Mouse (Mus musculus) MEL (cell line): ENCODE results near the gene Gm20388. TPM values are rescaled to one million over a fixed set of nuclear protein-coding genes. Genes with fewer than 3 reads are reported as not detected.
A peak's percentile ranks its signal among the peaks of the same experiment; 100 is the strongest.

Experiments
- DNase-seq: peaks from one replicate; pipeline ENCODE4 v3.0.0; 2011; ENCODE audit warnings: low read depth, low spot score
- H3K27ac ChIP-seq: 2 replicates; pipeline ENCODE4 v1.5.1; 2012; ENCODE audit warnings: low read depth, mild to moderate bottlenecking, control low read depth, low read length, moderate library complexity; ENCODE audit not compliant: control insufficient read depth
- H3K27me3 ChIP-seq, 2 experiments: fragments of 150-350 bp in 1 of 2; sonication (generic) in 1 of 2; 2 replicates each; pipeline ENCODE4 v1.6.1; 2012; ENCODE audit warnings: low read length in 2 of 2, mild to moderate bottlenecking in 2 of 2, improper control_type of control experiment in 1 of 2, moderate library complexity in 1 of 2; ENCODE audit not compliant: insufficient read depth in 2 of 2, control insufficient read depth in 1 of 2
- H3K36me3 ChIP-seq, 2 experiments: 2 replicates each; pipeline ENCODE4 v1.6.1; 2012 to 2014; ENCODE audit warnings: low read length in 2 of 2, improper control_type of control experiment in 1 of 2, inconsistent platforms in 1 of 2, mild to moderate bottlenecking in 1 of 2; ENCODE audit not compliant: insufficient read depth in 2 of 2, control insufficient read depth in 1 of 2
- H3K4me1 ChIP-seq, 2 experiments: fragments of 150-350 bp in 1 of 2; sonication (generic) in 1 of 2; 2 replicates each; pipeline ENCODE4 v1.6.1; 2012; ENCODE audit warnings: low read length in 2 of 2, improper control_type of control experiment in 1 of 2, mild to moderate bottlenecking in 1 of 2; ENCODE audit not compliant: insufficient read depth in 2 of 2, control insufficient read depth in 1 of 2
- H3K4me3 ChIP-seq, 2 experiments: fragments of 150-350 bp in 1 of 2; sonication (generic) in 1 of 2; 2 replicates each; pipeline ENCODE4 v1.5.1; 2012; ENCODE audit warnings: low read depth in 2 of 2, low read length in 2 of 2, mild to moderate bottlenecking in 2 of 2, moderate library complexity in 2 of 2, control low read depth in 1 of 2, improper control_type of control experiment in 1 of 2; ENCODE audit not compliant: control insufficient read depth in 1 of 2, insufficient read depth in 1 of 2
- H3K79me2 ChIP-seq: 2 replicates; pipeline ENCODE4 v1.6.1; 2012; ENCODE audit warnings: mild to moderate bottlenecking, low read length, moderate library complexity; ENCODE audit not compliant: control insufficient read depth, poor library complexity, insufficient read depth
- H3K9ac ChIP-seq: 2 replicates; pipeline ENCODE4 v1.6.1; 2012; ENCODE audit warnings: low read depth, mild to moderate bottlenecking, control low read depth, low read length, moderate library complexity; ENCODE audit not compliant: control insufficient read depth, poor library complexity, severe bottlenecking
- H3K9me3 ChIP-seq: fragments of 150-350 bp; sonication (generic); replicated peaks from 2 replicates; pipeline ENCODE4 v1.6.1; 2012; ENCODE audit warnings: mild to moderate bottlenecking, low read length, improper control_type of control experiment, moderate library complexity; ENCODE audit not compliant: insufficient read depth
- BHLHE40 ChIP-seq: IDR thresholded peaks from 2 replicates; pipeline ENCODE4 v1.6.1; 2012; ENCODE audit warnings: low read depth, mild to moderate bottlenecking, inconsistent platforms, low read length, improper control_type of control experiment, borderline replicate concordance
- CHD2 ChIP-seq: IDR thresholded peaks from 2 replicates; pipeline ENCODE4 v1.6.1; 2011; ENCODE audit warnings: low read length, improper control_type of control experiment
- E2F4 ChIP-seq: IDR thresholded peaks from 2 replicates; pipeline ENCODE4 v1.6.1; 2011; ENCODE audit warnings: low read depth, low read length, improper control_type of control experiment, borderline replicate concordance
- ELF1 ChIP-seq: IDR thresholded peaks from 2 replicates; pipeline ENCODE4 v1.6.1; 2014; ENCODE audit warnings: low read depth, mild to moderate bottlenecking, inconsistent platforms, low read length, improper control_type of control experiment, moderate library complexity
- EP300 ChIP-seq, 2 experiments: IDR thresholded peaks; 2 replicates each; pipeline ENCODE4 v1.6.1; 2011; ENCODE audit warnings: improper control_type of control experiment in 2 of 2, low read length in 2 of 2, low read depth in 1 of 2, mild to moderate bottlenecking in 1 of 2
- ETS1 ChIP-seq: IDR thresholded peaks from 2 replicates; pipeline ENCODE4 v1.6.1; 2012; ENCODE audit warnings: low read depth, mild to moderate bottlenecking, inconsistent platforms, low read length, improper control_type of control experiment, moderate library complexity
- GABPA ChIP-seq: IDR thresholded peaks from 2 replicates; pipeline ENCODE4 v1.6.1; 2012; ENCODE audit warnings: low read depth, mild to moderate bottlenecking, inconsistent platforms, low read length, improper control_type of control experiment, moderate library complexity
- GATA1 ChIP-seq: IDR thresholded peaks from 2 replicates; pipeline ENCODE4 v1.6.1; 2011; ENCODE audit warnings: low read depth, low read length, improper control_type of control experiment
- MAX ChIP-seq: IDR thresholded peaks from 2 replicates; pipeline ENCODE4 v1.6.1; 2011; ENCODE audit warnings: low read length, improper control_type of control experiment
- MAZ ChIP-seq: IDR thresholded peaks from 2 replicates; pipeline ENCODE4 v1.6.1; 2012; ENCODE audit warnings: low read depth, mild to moderate bottlenecking, inconsistent platforms, low read length, improper control_type of control experiment
- MEF2A ChIP-seq: IDR thresholded peaks from 2 replicates; pipeline ENCODE4 v1.6.1; 2014; ENCODE audit warnings: low read depth, mild to moderate bottlenecking, inconsistent platforms, low read length, improper control_type of control experiment; ENCODE audit not compliant: poor library complexity, insufficient replicate concordance, severe bottlenecking; ENCODE audit errors: extremely low read depth
- MYB ChIP-seq: IDR thresholded peaks from 2 replicates; pipeline ENCODE4 v1.6.1; 2011; ENCODE audit warnings: mild to moderate bottlenecking, low read depth, low read length, improper control_type of control experiment
- POLR2A ChIP-seq, 2 experiments: IDR thresholded peaks; 2 replicates each; pipeline ENCODE4 v1.6.1; 2011 to 2012; ENCODE audit warnings: low read length in 2 of 2, mild to moderate bottlenecking in 2 of 2, control low read depth in 1 of 2, improper control_type of control experiment in 1 of 2, low read depth in 1 of 2, moderate library complexity in 1 of 2; ENCODE audit not compliant: control insufficient read depth in 1 of 2, insufficient read depth in 1 of 2, poor library complexity in 1 of 2
- RAD21 ChIP-seq: IDR thresholded peaks from 2 replicates; pipeline ENCODE4 v1.6.1; 2011; ENCODE audit warnings: mild to moderate bottlenecking, low read depth, low read length, improper control_type of control experiment
- SMC3 ChIP-seq: IDR thresholded peaks from 2 replicates; pipeline ENCODE4 v1.6.1; 2011; ENCODE audit warnings: low read depth, low read length, improper control_type of control experiment
- TAL1 ChIP-seq: IDR thresholded peaks from 2 replicates; pipeline ENCODE4 v1.6.1; 2012; ENCODE audit warnings: mild to moderate bottlenecking, inconsistent platforms, low read length, moderate library complexity, mixed read lengths
- ZC3H11A ChIP-seq: IDR thresholded peaks from 2 replicates; pipeline ENCODE4 v1.6.1; 2012; ENCODE audit warnings: low read depth, mild to moderate bottlenecking, inconsistent platforms, low read length, improper control_type of control experiment
- ZKSCAN1 ChIP-seq: IDR thresholded peaks from 2 replicates; pipeline ENCODE4 v1.6.1; 2012; ENCODE audit warnings: low read depth, mild to moderate bottlenecking, inconsistent platforms, low read length, improper control_type of control experiment, moderate library complexity
- ZMIZ1 ChIP-seq: IDR thresholded peaks from 2 replicates; pipeline ENCODE4 v1.6.1; 2012; ENCODE audit warnings: low read depth, mild to moderate bottlenecking, inconsistent platforms, low read length, improper control_type of control experiment, moderate library complexity
- ZNF384 ChIP-seq: IDR thresholded peaks from 2 replicates; pipeline ENCODE4 v1.6.1; 2012; ENCODE audit warnings: low read depth, mild to moderate bottlenecking, inconsistent platforms, low read length, improper control_type of control experiment
- polyA plus RNA-seq, 2 experiments: library from polyadenylated mRNA; stranded (reverse) in 1 of 2; unstranded in 1 of 2; fragments of >175 nt in 1 of 2; fragments of >200 nt in 1 of 2; gene quantifications; 2 replicates each; pipeline versions ENCODE4 v1.2.1 to v1.2.4; 2012; ENCODE audit warnings: low replicate concordance in 2 of 2, low read depth in 1 of 2; ENCODE audit not compliant: insufficient read length in 2 of 2, insufficient read depth in 1 of 2, missing spikeins in 1 of 2
- total RNA-seq: library from RNA; depleted of rRNA; stranded (reverse); fragments of 300-350 nt; gene quantifications from 2 replicates; pipeline ENCODE4 v1.2.3, GENCODE M21; 2012

Gm20388 gene
- total and polyA plus RNA-seq, 3 experiments, result 11.1 to 17.8 TPM; not detected in 1

DNA sequence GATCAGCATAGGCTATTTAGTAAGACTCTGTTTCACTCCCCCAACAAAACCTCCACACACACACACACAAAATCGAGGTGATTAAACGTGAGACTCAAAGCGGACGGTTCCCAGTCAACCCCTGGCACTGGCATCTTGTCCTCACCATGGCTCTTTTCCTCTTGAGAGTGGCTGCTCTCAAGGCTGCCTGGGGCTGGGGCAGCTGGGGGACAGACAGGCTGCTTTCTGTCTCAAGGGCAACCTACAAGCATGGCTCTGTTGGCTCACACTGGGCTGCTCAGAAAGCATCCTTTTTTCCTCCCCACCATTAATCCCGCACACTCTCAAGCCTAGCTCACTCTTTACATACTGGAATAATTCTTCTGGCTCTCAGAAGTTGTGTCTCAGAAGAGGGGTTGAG lies 108.7 kb downstream of the Gm20388 start:
- peaks cover 8 to 27% of the 10 kb centered on the region in 2 experiments for H3K4me1 ChIP-seq
- H3K4me3 ChIP-seq, result no peak overlapping the region
- no peak overlapping the region for H3K27ac ChIP-seq
- no peaks in the 10 kb centered on the region for H3K79me2 ChIP-seq
- no peaks in the 10 kb centered on the region for H3K27me3 ChIP-seq
- TF ChIP-seq E2F4, result no peak
- no peak for TF ChIP-seq TAL1
- TF ChIP-seq RAD21, result no peak
- no peak for TF ChIP-seq MEF2A
- TF ChIP-seq MAX, result no peak
- H3K36me3 ChIP-seq, result peaks cover 0 to 8% of the 10 kb centered on the region in 2 experiments; a peak in 2 of 4 replicates
- no peak overlapping the region for H3K9ac ChIP-seq
- DNase-seq, result no peak
- H3K9me3 ChIP-seq, result no peaks in the 10 kb centered on the region

DNA sequence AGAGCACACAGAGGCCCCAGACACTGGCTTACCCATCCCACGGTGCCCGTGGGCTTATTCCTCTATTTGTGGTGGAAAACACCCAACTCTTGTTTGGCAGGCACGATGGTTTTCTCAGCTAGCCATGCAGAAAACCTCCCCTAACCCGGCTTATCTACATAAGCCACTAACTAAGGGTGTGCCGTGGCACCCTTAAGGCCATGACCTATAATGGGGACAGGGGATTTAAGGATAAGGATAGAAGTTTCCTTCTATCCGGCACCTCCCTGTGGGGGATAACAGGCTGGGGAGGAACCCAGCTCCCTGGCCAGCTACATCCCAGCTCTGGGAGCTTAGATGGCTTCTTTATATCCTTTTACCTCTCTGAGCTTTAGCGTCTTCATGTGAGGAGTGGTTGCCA lies 109.7 kb downstream of the Gm20388 start:
- Histone ChIP-seq H3K36me3 (peaks cover 0 to 5% of the 10 kb centered on the region in 2 experiments; a peak in 1 of 4 replicates), H3K9me3 (no peaks in the 10 kb centered on the region), H3K4me3 (no peak overlapping the region), H3K79me2 (no peaks in the 10 kb centered on the region), H3K27ac (no peak overlapping the region), H3K27me3 (no peaks in the 10 kb centered on the region), H3K9ac (no peak overlapping the region), H3K4me1 (peaks cover 6 to 21% of the 10 kb centered on the region in 2 experiments)
- no peak for TF ChIP-seq MYB
- TF ChIP-seq ZC3H11A, result no peak
- no peak for TF ChIP-seq RAD21
- TF ChIP-seq BHLHE40, result 0 out of 2 replicates have a peak, but pooled peaks have one; percentile 8
- no peak for TF ChIP-seq ETS1
- TF ChIP-seq ELF1, result no peak
- no peak for TF ChIP-seq MAX
- no peak for TF ChIP-seq ZKSCAN1
- TF ChIP-seq ZMIZ1, result no peak
- no peak for TF ChIP-seq MEF2A
- no peak for TF ChIP-seq GATA1
- no peak for TF ChIP-seq ZNF384
- peak in 1 of 2 experiments; percentile 49; a peak in 2 of 4 replicates for TF ChIP-seq EP300 (IDR thresholded peaks at IDR 0.05; ENCODE audit: low read depth in 1 of 2, low read length in 2 of 2)
- no peak for TF ChIP-seq POLR2A (IDR thresholded peaks at IDR 0.05; ENCODE audit: control insufficient read depth in 1 of 2, insufficient read depth in 1 of 2, low read depth in 1 of 2, low read length in 2 of 2, poor library complexity in 1 of 2)
- no peak for TF ChIP-seq GABPA
- TF ChIP-seq MAZ, result no peak
- no peak for TF ChIP-seq CHD2
- no peak for TF ChIP-seq SMC3
- peak; percentile 33 for DNase-seq
